Mouse (Mus musculus) colon, adult 2 months (tissue): Measurements from ENCODE around the gene Man2b1. TPM values are rescaled to one million over a fixed set of nuclear protein-coding genes. Genes with fewer than 3 reads are reported as not detected.

Experiments
- polyA plus RNA-seq: library from polyadenylated mRNA; depleted of rRNA; stranded (reverse); fragments of >200 nt; gene quantifications from 2 replicates; pipeline ENCODE4 v1.2.3, GENCODE M21; 2012; rRNA removed

Man2b1 gene
- 70.9 and 73.4 TPM in 2 replicates for polyA plus RNA-seq

GRCm38 (mm10) chr8:85083108-85083813 lies at the start of gene Man2b1:
TSS of gene Man2b1 (plus strand) at chr8:85083270.

GRCm38 (mm10) chr8:85036718-85037365 lies 46.2 kb upstream of the Man2b1 start, which contains the start of gene Tnpo2:
TSS of gene Tnpo2 (plus strand) at chr8:85036915.

GRCm38 (mm10) chr8:85059879-85060616 lies 23.0 kb upstream of the Man2b1 start, which contains the start of gene Fbxw9:
TSS of gene Fbxw9 (plus strand) at chr8:85060055.

GRCm38 (mm10) chr8:85067982-85068381 lies 15.1 kb upstream of the Man2b1 start, which contains the start of gene Gm5741:
TSS of gene Gm5741 (minus strand) at chr8:85067982.

GRCm38 (mm10) chr8:85071514-85072281 lies 11.4 kb upstream of the Man2b1 start, which contains the start of gene Dhps:
TSS of gene Dhps (plus strand) at chr8:85071757.

GRCm38 (mm10) chr8:85080532-85081215 lies 2.4 kb upstream of the Man2b1 start, which contains the start of gene Wdr83os:
TSS of gene Wdr83os (plus strand) at chr8:85080740.

GRCm38 (mm10) chr8:85081216-85081555 lies 1.9 kb upstream of the Man2b1 start, which contains the start of gene Wdr83:
TSS of gene Wdr83 (minus strand) at chr8:85081306.

GRCm38 (mm10) chr8:85122995-85123394 lies 39.9 kb downstream of the Man2b1 start, which contains the start of gene Zfp791:
TSS of gene Zfp791 (minus strand) at chr8:85123095.

Other genes starting within 250 kb of the Man2b1 start
- 58.2 and 66.6 TPM in 2 replicates for gene Rad23a, start 242.6 kb upstream of the Man2b1 start, polyA plus RNA-seq
- 162 and 189 TPM in 2 replicates for gene Calr, start 236.3 kb upstream of the Man2b1 start, polyA plus RNA-seq
- gene Farsa, start 226.3 kb upstream of the Man2b1 start, polyA plus RNA-seq: 35.1 TPM in 2 replicates
- 1.3 and 1.9 TPM in 2 replicates for gene Syce2, start 211.2 kb upstream of the Man2b1 start, polyA plus RNA-seq
- 130 and 142 TPM in 2 replicates for gene Gcdh, start 189.3 kb upstream of the Man2b1 start, polyA plus RNA-seq
- 0.23 and 0.28 TPM in 2 replicates for gene Klf1, start 181.3 kb upstream of the Man2b1 start, polyA plus RNA-seq
- gene Dnase2a, start 174.7 kb upstream of the Man2b1 start, polyA plus RNA-seq: 13.5 and 17.0 TPM in 2 replicates
- 1.3 and 1.7 TPM in 2 replicates for gene Mast1, start 145.9 kb upstream of the Man2b1 start, polyA plus RNA-seq
- gene Rtbdn, start 136.3 kb upstream of the Man2b1 start, polyA plus RNA-seq: 0.21 and 0.81 TPM in 2 replicates
- gene Gm49661, start 113.8 kb upstream of the Man2b1 start, polyA plus RNA-seq: not detected in 2 replicates
- 119 and 140 TPM in 2 replicates for gene Prdx2, start 113.7 kb upstream of the Man2b1 start, polyA plus RNA-seq
- gene Rnaseh2a, start 113.5 kb upstream of the Man2b1 start, polyA plus RNA-seq: 41.0 and 42.0 TPM in 2 replicates
- 231 and 249 TPM in 2 replicates for gene Junb, start 104.6 kb upstream of the Man2b1 start, polyA plus RNA-seq
- gene Hook2, start 92.7 kb upstream of the Man2b1 start, polyA plus RNA-seq: 43.2 and 50.0 TPM in 2 replicates
- gene Best2, start 68.7 kb upstream of the Man2b1 start, polyA plus RNA-seq: 96.2 and 105 TPM in 2 replicates
- 110 TPM in 2 replicates for gene Asna1, start 58.0 kb upstream of the Man2b1 start, polyA plus RNA-seq
- gene Trir, start 56.4 kb upstream of the Man2b1 start, polyA plus RNA-seq: 108 and 150 TPM in 2 replicates
- gene Tnpo2, start 46.4 kb upstream of the Man2b1 start, polyA plus RNA-seq: 53.8 and 59.8 TPM in 2 replicates
- gene Fbxw9, start 23.2 kb upstream of the Man2b1 start, polyA plus RNA-seq: 59.9 and 71.0 TPM in 2 replicates
- gene Gm5741, start 15.3 kb upstream of the Man2b1 start, polyA plus RNA-seq: 0.72 TPM in 1 of 2 replicates, not detected in the other
- gene Dhps, start 11.5 kb upstream of the Man2b1 start, polyA plus RNA-seq: 53.6 and 68.0 TPM in 2 replicates
- gene Wdr83os, start 2.5 kb upstream of the Man2b1 start, polyA plus RNA-seq: 87.0 and 110 TPM in 2 replicates
- 29.5 and 29.6 TPM in 2 replicates for gene Wdr83, start 2.0 kb upstream of the Man2b1 start, polyA plus RNA-seq
- 0.57 and 1.0 TPM in 2 replicates for gene Zfp791, start 39.8 kb downstream of the Man2b1 start, polyA plus RNA-seq
- not detected in 2 replicates for gene Cks1brt, start 68.7 kb downstream of the Man2b1 start, polyA plus RNA-seq
- gene Olfr371, start 142.7 kb downstream of the Man2b1 start, polyA plus RNA-seq: not detected in 2 replicates
- gene Orc6, start 216.4 kb downstream of the Man2b1 start, polyA plus RNA-seq: 3.4 and 6.7 TPM in 2 replicates
- 6.1 and 7.1 TPM in 2 replicates for gene Vps35, start 216.5 kb downstream of the Man2b1 start, polyA plus RNA-seq